Mouse (Mus musculus) lung, postnatal 0 days (tissue): Measurements from ENCODE around the gene 4930558K02Rik.

Experiments used
- CTCF ChIP-seq: IDR thresholded peaks from 2 replicates; pipeline ENCODE4 v1.5.1; 2016; ENCODE audit warnings: antibody characterized with exemption, mild to moderate bottlenecking
- EP300 ChIP-seq: IDR thresholded peaks from 2 replicates; pipeline ENCODE4 v1.6.1; 2016; ENCODE audit warnings: antibody characterized with exemption, mild to moderate bottlenecking, control low read depth

DNA sequence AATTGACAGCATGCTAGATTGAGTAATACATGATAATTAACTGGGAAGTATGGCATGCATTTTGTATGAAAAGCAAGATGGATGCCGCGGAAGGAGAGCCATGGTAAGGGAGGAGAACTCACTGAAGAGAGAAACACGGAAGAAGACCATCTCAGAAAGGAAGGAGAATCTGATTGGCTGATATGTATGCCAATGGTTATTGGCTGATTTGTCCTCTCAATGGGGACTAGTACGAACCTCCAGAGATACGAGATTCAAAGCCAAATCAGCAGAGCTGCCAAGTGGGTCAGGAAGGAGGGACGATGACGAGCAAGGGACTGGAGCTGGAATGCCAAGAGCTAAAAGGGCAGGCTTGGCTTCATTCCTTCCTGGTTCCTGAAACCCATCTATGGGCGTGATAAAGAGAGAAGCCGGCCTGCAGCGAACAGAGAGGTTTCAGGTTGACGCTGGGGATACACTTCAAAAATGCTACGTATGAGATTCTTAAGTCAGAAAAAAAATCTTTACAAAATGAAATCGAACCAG lies 54.1 kb downstream of the 4930558K02Rik start:
- no peak for TF ChIP-seq CTCF
- TF ChIP-seq EP300 = no peak
